Mouse (Mus musculus) E14TG2a.4 (cell line): ENCODE data around the gene G530012D18Rik.
"Not testable (repeated sequence)": the region's sequence is repeated elsewhere in the genome, so short reads cannot be mapped to it uniquely, and the experiment has no call there.

Experiments used
- CTCF ChIP-seq: conservative IDR thresholded peaks from 2 replicates; pipeline ENCODE4 v1.5.1; 2014; ENCODE audit warnings: low read length
- NANOG ChIP-seq: IDR thresholded peaks from 2 replicates; pipeline ENCODE4 v1.6.1; 2014; ENCODE audit warnings: borderline replicate concordance, low read length, mixed read lengths
- POU5F1 ChIP-seq: IDR thresholded peaks from 2 replicates; pipeline ENCODE4 v1.6.1; 2014; ENCODE audit warnings: low read length, borderline replicate concordance

DNA sequence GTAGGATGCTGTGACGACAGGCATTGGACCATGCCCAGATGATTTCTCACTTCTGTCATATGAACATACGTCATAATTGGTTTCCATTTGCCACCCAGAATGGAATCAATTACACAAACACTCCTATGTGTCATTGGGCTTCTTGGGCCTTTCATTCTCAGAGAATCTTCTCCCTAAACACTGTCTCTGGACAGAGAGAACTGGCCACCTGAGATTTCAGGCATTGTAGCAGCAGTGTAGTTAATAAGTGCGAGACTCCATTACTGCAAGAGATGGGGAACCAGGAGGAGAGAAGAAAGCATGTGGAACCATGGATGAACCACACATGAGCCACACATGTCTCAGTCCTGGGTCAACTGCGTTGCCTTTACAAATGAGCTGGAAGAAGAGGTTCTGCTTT is 32.9 kb downstream of the G530012D18Rik start:
- not testable (repeated sequence) for TF ChIP-seq CTCF, NANOG, POU5F1
